Mouse (Mus musculus) embryonic fibroblast, embryonic 13.5 days (primary cell): ENCODE measurements at regions not wholly inside any gene's neighbourhood (a gene's known extent, or its start where the extent isn't known, plus 50 kb on each side); places are given as distances from the start of the nearest gene placed in this dataset.

ENCODE experiments used
- CTCF ChIP-seq: IDR thresholded peaks from 2 replicates; pipeline ENCODE4 v1.5.1; 2011; ENCODE audit warnings: mild to moderate bottlenecking, control low read depth, low read length, moderate library complexity, borderline replicate concordance; ENCODE audit not compliant: insufficient read depth
- POLR2A ChIP-seq: IDR thresholded peaks from 2 replicates; pipeline ENCODE4 v1.6.1; 2011; ENCODE audit warnings: low read depth, mild to moderate bottlenecking, control low read depth, low read length, moderate library complexity

DNA sequence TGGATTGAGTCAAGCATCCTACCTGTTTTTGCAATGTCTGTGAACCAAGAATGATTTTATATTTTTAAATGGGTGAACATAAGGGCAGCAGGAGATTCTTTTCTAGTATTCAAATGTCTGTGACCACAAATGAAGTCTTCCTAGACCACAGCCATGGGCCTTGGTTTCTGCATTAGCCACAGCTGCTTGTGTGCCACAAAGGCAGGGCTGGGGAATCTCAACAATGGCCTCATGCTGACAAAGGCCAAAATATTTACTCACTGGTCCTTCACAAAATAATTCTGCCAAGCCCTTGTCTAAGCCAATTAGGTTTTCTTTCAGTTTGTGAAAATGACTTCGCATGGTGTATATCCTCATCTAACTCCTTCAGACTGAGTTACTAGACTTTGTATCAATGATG, 162.7 kb upstream of the Ppargc1a start:
- no peak for TF ChIP-seq CTCF
- TF ChIP-seq POLR2A, result no peak
